Mouse (Mus musculus) cortical plate, adult 2 months (tissue): Measurements from ENCODE around the gene Plau. TPM values are rescaled to one million over a fixed set of nuclear protein-coding genes. Genes with fewer than 3 reads are reported as not detected.

Experiments used
- H3K27ac ChIP-seq: fragments of 200-500 bp; 2 replicates; pipeline ENCODE4 v1.5.1; 2012; ENCODE audit warnings: low read length, control low read depth, inconsistent platforms; ENCODE audit not compliant: insufficient read depth
- H3K4me1 ChIP-seq: fragments of 200-500 bp; 2 replicates; pipeline ENCODE4 v1.6.1; 2011; ENCODE audit warnings: low read length; ENCODE audit not compliant: control insufficient read depth, insufficient read depth
- H3K4me3 ChIP-seq: fragments of 200-500 bp; 2 replicates; pipeline ENCODE4 v1.5.1; 2011; ENCODE audit warnings: mild to moderate bottlenecking, low read length, control low read depth; ENCODE audit not compliant: insufficient read depth
- CTCF ChIP-seq: fragments of 200-500 bp; IDR thresholded peaks from 2 replicates; pipeline ENCODE4 v1.5.1; 2011; ENCODE audit warnings: mild to moderate bottlenecking, control low read depth, low read length; ENCODE audit not compliant: insufficient read depth; ENCODE audit errors: extremely low read depth
- POLR2A ChIP-seq: fragments of 200-500 bp; IDR thresholded peaks from 2 replicates; pipeline ENCODE4 v1.6.1; 2011; ENCODE audit warnings: mild to moderate bottlenecking, low read length, control low read depth; ENCODE audit not compliant: insufficient read depth; ENCODE audit errors: extremely low read depth
- polyA plus RNA-seq: library from polyadenylated mRNA; depleted of rRNA; stranded (reverse); fragments of >200 nt; gene quantifications from 2 replicates; pipeline ENCODE4 v1.2.3, GENCODE M21; 2012

Gene Plau
- polyA plus RNA-seq, 1 experiment: 4.2 TPM

- Histone ChIP-seq H3K4me3 (peak within 1 kb of the TSS; percentile 48), H3K27ac (peak within 1 kb of the TSS; percentile 68; the same call in 1 of the 2 replicates), H3K4me1 (peaks cover 11% of the 10 kb centered on the region; the same call in 1 of the 2 replicates)
- TF ChIP-seq CTCF: no peak
- TF ChIP-seq POLR2A: peak; percentile 53; the same call in 1 of the 2 replicates
Measured at GRCm38 (mm10) chr14:20793758-20794531, 42.5 kb upstream of the Plau start, which contains the start of gene Camk2g. Gene Camk2g (minus strand): TSS chr14:20794088.

- TF ChIP-seq CTCF: no peak
- no peak for TF ChIP-seq POLR2A
- Histone ChIP-seq H3K4me3 (peak overlapping the region; percentile 48), H3K4me1 (peaks cover 11% of the 10 kb centered on the region; the same call in 1 of the 2 replicates), H3K27ac (no peak overlapping the region)
Measured at GRCm38 (mm10) chr14:20794589-20794988, 41.9 kb upstream of the Plau start.

GRCm38 (mm10) chr14:20795423-20796152 lies 40.9 kb upstream of the Plau start:
- H3K4me3 ChIP-seq: no peak overlapping the region
- TF ChIP-seq CTCF (no peak), POLR2A (no peak)
- H3K4me1 ChIP-seq: 0 out of 2 replicates have a peak, but pooled peaks cover 7% of the 10 kb centered on the region
- no peak overlapping the region for H3K27ac ChIP-seq

GRCm38 (mm10) chr14:20796170-20796569 lies 40.3 kb upstream of the Plau start:
- TF ChIP-seq CTCF (no peak), POLR2A (no peak)
- Histone ChIP-seq H3K4me3 (no peak overlapping the region), H3K27ac (no peak overlapping the region), H3K4me1 (0 out of 2 replicates have a peak, but pooled peaks cover 4% of the 10 kb centered on the region)

GRCm38 (mm10) chr14:20796643-20797042 lies 39.8 kb upstream of the Plau start:
- Histone ChIP-seq H3K27ac (no peak overlapping the region), H3K4me1 (0 out of 2 replicates have a peak, but pooled peaks cover under 1% of the 10 kb centered on the region), H3K4me3 (no peak overlapping the region)
- no peak for TF ChIP-seq POLR2A
- TF ChIP-seq CTCF: no peak

- H3K4me3 ChIP-seq: no peak overlapping the region
- H3K27ac ChIP-seq: no peak overlapping the region
- TF ChIP-seq POLR2A (no peak), CTCF (no peak)
- no peaks in the 10 kb centered on the region for H3K4me1 ChIP-seq
Measured at GRCm38 (mm10) chr14:20798300-20798699, 38.2 kb upstream of the Plau start.

- Histone ChIP-seq H3K4me3 (no peak overlapping the region), H3K4me1 (no peaks in the 10 kb centered on the region), H3K27ac (no peak overlapping the region)
- no peak for TF ChIP-seq POLR2A
- peak; percentile 94 for TF ChIP-seq CTCF
Measured at GRCm38 (mm10) chr14:20798761-20799160, 37.7 kb upstream of the Plau start.

GRCm38 (mm10) chr14:20802926-20803605 lies 33.4 kb upstream of the Plau start:
- no peak overlapping the region for H3K4me3 ChIP-seq
- H3K4me1 ChIP-seq: peaks cover 1% of the 10 kb centered on the region; the same call in 1 of the 2 replicates
- TF ChIP-seq CTCF: no peak
- H3K27ac ChIP-seq: no peak overlapping the region

- H3K4me3 ChIP-seq: no peak overlapping the region
- no peak overlapping the region for H3K27ac ChIP-seq
- TF ChIP-seq POLR2A: no peak
- peak; percentile 97 for TF ChIP-seq CTCF
- H3K4me1 ChIP-seq: peaks cover 1% of the 10 kb centered on the region; the same call in 1 of the 2 replicates
Measured at GRCm38 (mm10) chr14:20803606-20803938, 32.9 kb upstream of the Plau start.
